Mouse (Mus musculus) hindbrain, postnatal 0 days (tissue): Measurements from ENCODE around the gene Dnajc25. TPM values are rescaled to one million over a fixed set of nuclear protein-coding genes. Genes with fewer than 3 reads are reported as not detected.

Source experiments
- ATAC-seq: fragments of 200-750 bp; cut with Nextera tagmentation; 2 replicates; pipeline ENCODE4 v1.8.0; 2017; ENCODE audit warnings: mild to moderate bottlenecking, moderate TSS enrichment, moderate library complexity
- DNase-seq: peaks from one replicate; pipeline ENCODE4 v3.0.0-alpha.2; 2015; ENCODE audit warnings: low spot score
- H3K27ac ChIP-seq: fragments of 300-500 bp; sonication (generic); 2 replicates; pipeline ENCODE4 v1.5.1; 2014; ENCODE audit warnings: mild to moderate bottlenecking
- H3K27me3 ChIP-seq: fragments of 300-500 bp; sonication (generic); 2 replicates; pipeline ENCODE4 v1.6.1; 2014; ENCODE audit warnings: low read length, mixed read lengths; ENCODE audit not compliant: insufficient read depth
- H3K36me3 ChIP-seq: fragments of 300-500 bp; sonication (generic); 2 replicates; pipeline ENCODE4 v1.6.1; 2014; ENCODE audit warnings: low read length, mixed read lengths; ENCODE audit not compliant: insufficient read depth
- H3K4me1 ChIP-seq: fragments of 300-500 bp; sonication (generic); 2 replicates; pipeline ENCODE4 v1.6.1; 2014; ENCODE audit warnings: antibody characterized with exemption, low read length, mixed read lengths; ENCODE audit not compliant: insufficient read depth
- H3K4me2 ChIP-seq: fragments of 300-500 bp; sonication (generic); 2 replicates; pipeline ENCODE4 v1.6.1; 2014; ENCODE audit warnings: low read depth, mild to moderate bottlenecking, low read length, moderate library complexity, mixed read lengths
- H3K4me3 ChIP-seq: fragments of 300-500 bp; sonication (generic); 2 replicates; pipeline ENCODE4 v1.5.1; 2014; ENCODE audit warnings: low read length
- H3K9ac ChIP-seq: fragments of 300-500 bp; sonication (generic); replicated peaks from 2 replicates; pipeline ENCODE4 v1.6.1; 2014; ENCODE audit warnings: mild to moderate bottlenecking, low read length, moderate library complexity, mixed read lengths
- H3K9me3 ChIP-seq: fragments of 300-500 bp; sonication (generic); 2 replicates; pipeline ENCODE4 v1.6.1; 2016; ENCODE audit warnings: low read length, mixed read lengths
- CTCF ChIP-seq: IDR thresholded peaks from 2 replicates; pipeline ENCODE4 v1.5.1; 2016; ENCODE audit warnings: antibody characterized with exemption, control low read depth, low read depth
- WGBS: fragments of 180-500 bp; shearing (Covaris S2); extraction: QIAGEN DNeasy Blood & Tissue Kit; methylation state at CpG from one replicate; pipeline ENCODE4 v1.1.7; 2014; 5-methylcytosine and 5-hydroxymethylcytosine counted together
- polyA plus RNA-seq: library from polyadenylated mRNA; unstranded; fragments of >200 nt; fragmentation: Nextera tagmentation; extraction: Ambion mirVana; gene quantifications from 2 replicates; pipeline ENCODE4 v1.2.1, GENCODE M21; 2015
- total RNA-seq: library from RNA; depleted of rRNA; stranded (reverse); fragments of >200 nt; gene quantifications from 2 replicates; pipeline ENCODE4 v1.2.3, GENCODE M21; 2014; rRNA removed

The Dnajc25 gene
- total RNA-seq (2.7 and 5.2 TPM in 2 replicates), polyA plus RNA-seq (9.2 and 9.4 TPM in 2 replicates)

- no peak within 1 kb of the TSS for H3K27ac ChIP-seq
- no peak within 1 kb of the TSS for H3K4me2 ChIP-seq
- no peak for DNase-seq
- no peak within 1 kb of the TSS for H3K9ac ChIP-seq
- no peaks in the 10 kb centered on the region for H3K36me3 ChIP-seq
- WGBS, result 90% methylated on average over 4 of the region's 4 CpGs
- no peaks in the 10 kb centered on the region for H3K27me3 ChIP-seq
- no peak within 1 kb of the TSS for H3K4me3 ChIP-seq
- ATAC-seq, result no peak
- TF ChIP-seq CTCF, result no peak
- H3K4me1 ChIP-seq, result no peaks in the 10 kb centered on the region
- no peaks in the 10 kb centered on the region for H3K9me3 ChIP-seq
These were observed at the start of gene Dnajc25 for GRCm38 (mm10) chr4:58994762-58995161. Gene Dnajc25 (plus strand): TSS chr4:58995062.

- DNase-seq (no peak), ATAC-seq (no peak)
- no peaks in the 10 kb centered on the region for H3K9me3 ChIP-seq
- H3K9ac ChIP-seq, result no peak overlapping the region
- H3K27ac ChIP-seq, result no peak overlapping the region
- no peak overlapping the region for H3K4me3 ChIP-seq
- WGBS, result 87% methylated on average over 4 of the region's 4 CpGs
- no peak overlapping the region for H3K4me2 ChIP-seq
- peaks cover 4% of the 10 kb centered on the region; the same call in 1 of the 2 replicates for H3K36me3 ChIP-seq
- H3K4me1 ChIP-seq, result no peaks in the 10 kb centered on the region; the same call in none of the 2 replicates
- TF ChIP-seq CTCF, result no peak
- no peaks in the 10 kb centered on the region for H3K27me3 ChIP-seq
These were observed 46.5 kb upstream of the Dnajc25 start for GRCm38 (mm10) chr4:58948391-58948790.

GRCm38 (mm10) chr4:58952630-58953029 is 42.2 kb upstream of the Dnajc25 start:
- no peak overlapping the region for H3K4me2 ChIP-seq

GRCm38 (mm10) chr4:58961719-58962118 is 33.1 kb upstream of the Dnajc25 start:
- peaks cover 9% of the 10 kb centered on the region; the same call in 1 of the 2 replicates for H3K36me3 ChIP-seq
- H3K9ac ChIP-seq, result no peak overlapping the region
- no peak overlapping the region for H3K27ac ChIP-seq
- no peak overlapping the region for H3K4me3 ChIP-seq
- 96% methylated on average over 15 of the region's 15 CpGs for WGBS
- DNase-seq, result no peak
- no peaks in the 10 kb centered on the region for H3K4me1 ChIP-seq
- no peak for ATAC-seq
- H3K27me3 ChIP-seq, result no peaks in the 10 kb centered on the region
- no peak overlapping the region for H3K4me2 ChIP-seq
- no peaks in the 10 kb centered on the region for H3K9me3 ChIP-seq
- TF ChIP-seq CTCF, result no peak

More at GRCm38 (mm10) chr4:58952630-58953029, 42.2 kb upstream of the Dnajc25 start:
- no peaks in the 10 kb centered on the region for H3K4me1 ChIP-seq
- no peaks in the 10 kb centered on the region for H3K9me3 ChIP-seq
- 90% methylated on average over 11 of the region's 11 CpGs for WGBS
- H3K4me3 ChIP-seq, result no peak overlapping the region
- peaks cover 18% of the 10 kb centered on the region; the same call in 1 of the 2 replicates for H3K36me3 ChIP-seq
- 0 out of 2 replicates have a peak, but pooled peaks have one; percentile 32 for ATAC-seq
- H3K27me3 ChIP-seq, result no peaks in the 10 kb centered on the region
- no peak overlapping the region for H3K9ac ChIP-seq
- no peak for TF ChIP-seq CTCF
- DNase-seq, result no peak
- no peak overlapping the region for H3K27ac ChIP-seq

- Histone ChIP-seq H3K27ac (no peak overlapping the region), H3K36me3 (no peaks in the 10 kb centered on the region), H3K9me3 (no peaks in the 10 kb centered on the region), H3K4me1 (no peaks in the 10 kb centered on the region), H3K4me3 (no peak overlapping the region), H3K27me3 (no peaks in the 10 kb centered on the region), H3K4me2 (no peak overlapping the region), H3K9ac (no peak overlapping the region)
- ATAC-seq (no peak), DNase-seq (no peak)
- TF ChIP-seq CTCF, result no peak
- WGBS, result 96% methylated on average over 4 of the region's 4 CpGs
These were observed 31.6 kb upstream of the Dnajc25 start for GRCm38 (mm10) chr4:58963271-58963670.

GRCm38 (mm10) chr4:58965136-58965535 is 29.7 kb upstream of the Dnajc25 start:
- no peak overlapping the region for H3K4me2 ChIP-seq
- H3K4me3 ChIP-seq, result no peak overlapping the region
- no peak overlapping the region for H3K9ac ChIP-seq
- ATAC-seq, result no peak
- no peaks in the 10 kb centered on the region for H3K27me3 ChIP-seq
- H3K4me1 ChIP-seq, result no peaks in the 10 kb centered on the region
- no peaks in the 10 kb centered on the region for H3K9me3 ChIP-seq
- no peaks in the 10 kb centered on the region for H3K36me3 ChIP-seq
- H3K27ac ChIP-seq, result no peak overlapping the region
- no peak for TF ChIP-seq CTCF
- DNase-seq, result no peak
- 87% methylated on average over 1 of the region's 1 CpGs for WGBS

GRCm38 (mm10) chr4:58970678-58971077 is 24.2 kb upstream of the Dnajc25 start:
- WGBS, result 74% methylated on average over 4 of the region's 4 CpGs
- Histone ChIP-seq H3K27me3 (no peaks in the 10 kb centered on the region), H3K9ac (no peak overlapping the region), H3K4me2 (no peak overlapping the region), H3K36me3 (no peaks in the 10 kb centered on the region), H3K4me1 (no peaks in the 10 kb centered on the region), H3K27ac (no peak overlapping the region), H3K4me3 (no peak overlapping the region), H3K9me3 (no peaks in the 10 kb centered on the region)
- ATAC-seq (0 out of 2 replicates have a peak, but pooled peaks have one; percentile 35), DNase-seq (no peak)
- TF ChIP-seq CTCF, result no peak
